Comparison of ENCODE assay signal across 20 mouse cellular contexts in genomic region chr13:47365776-47366175, GRCm38 (mm10).
DNase-seq lines count a peak whose midpoint lies in the region; ATAC-seq and TF ChIP-seq lines count a peak whose summit lies in the region.
"Had no signal": no experiment of that assay in that cellular context is flagged by ENCODE, and none has a peak within 500 bp of the region (broad histone marks: within the 10 kb centered on the region; RNA-seq: fewer than 3 reads in every experiment).

No protein-coding gene starts in this region.

- H3K36me3 ChIP-seq in forebrain, embryonic 10.5 days (replicated peaks): no peaks in the 10 kb centered on the region
- H3K36me3 ChIP-seq in forebrain, embryonic 11.5 days (ENCODE audit: control insufficient read depth, insufficient read depth, low read length): no peaks in the 10 kb centered on the region
- no peaks in the 10 kb centered on the region for H3K36me3 ChIP-seq in midbrain, embryonic 14.5 days (ENCODE audit: control insufficient read depth, insufficient read depth, low read length)
- no peaks in the 10 kb centered on the region for H3K36me3 ChIP-seq in midbrain, embryonic 16.5 days (ENCODE audit: control insufficient read depth, insufficient read depth, low read length)
- no peaks in the 10 kb centered on the region for H3K36me3 ChIP-seq in forebrain, postnatal 0 days (ENCODE audit: insufficient read depth)
- H3K36me3 ChIP-seq: forebrain, embryonic 15.5 days; heart, embryonic 12.5 days; intestine, embryonic 15.5 days had no signal

- DNase-seq in forebrain, embryonic 10.5 days (ENCODE audit: extremely low spot score, low spot score): no peak
- DNase-seq in forebrain, embryonic 11.5 days (ENCODE audit: low spot score): no peak
- DNase-seq in midbrain, embryonic 14.5 days: peak; percentile 44
- peak; percentile 78 for DNase-seq in ZHBTc4 (ENCODE audit: low read depth, low spot score)
- peak; percentile 20 for DNase-seq in retina, embryonic 14.5 days (ENCODE audit: low spot score)
- no peak for DNase-seq in forebrain, postnatal 0 days
- DNase-seq in spleen, postnatal 36 days (ENCODE audit: low spot score in 2 of 2): no peak
- DNase-seq: cerebellum, adult 2 months; heart, postnatal 36 days; liver; liver, postnatal 0 days; lung, postnatal 36 days; spleen, adult 18-20 months; thymus, postnatal 36 days had no signal

- no peak for TF ChIP-seq CTCF in forebrain, postnatal 0 days (IDR thresholded peaks at IDR 0.05; ENCODE audit: low read depth)

- peak overlapping the region; percentile 41 for H3K27ac ChIP-seq in forebrain, embryonic 10.5 days
- H3K27ac ChIP-seq in forebrain, embryonic 11.5 days (ENCODE audit: low read depth, low read length): no peak overlapping the region
- no peak overlapping the region for H3K27ac ChIP-seq in midbrain, embryonic 14.5 days (replicated peaks; ENCODE audit: low read depth, low read length)
- no peak overlapping the region for H3K27ac ChIP-seq in midbrain, embryonic 16.5 days (ENCODE audit: low read length)
- H3K27ac ChIP-seq in forebrain, postnatal 0 days (ENCODE audit: low read depth, low read length): no peak overlapping the region
- H3K27ac ChIP-seq: forebrain, embryonic 15.5 days; intestine, embryonic 15.5 days; stomach, postnatal 0 days had no signal

- H3K4me3 ChIP-seq in forebrain, embryonic 10.5 days: no peak overlapping the region
- no peak overlapping the region for H3K4me3 ChIP-seq in forebrain, embryonic 11.5 days (ENCODE audit: low read depth, low read length)
- H3K4me3 ChIP-seq in midbrain, embryonic 14.5 days (replicated peaks; ENCODE audit: low read depth, low read length): no peak overlapping the region
- no peak overlapping the region for H3K4me3 ChIP-seq in midbrain, embryonic 16.5 days (ENCODE audit: low read depth, low read length)
- no peak overlapping the region for H3K4me3 ChIP-seq in forebrain, postnatal 0 days (ENCODE audit: low read depth, low read length)
- H3K4me3 ChIP-seq: forebrain, embryonic 15.5 days; heart, embryonic 12.5 days; intestine, embryonic 15.5 days had no signal

- no peak overlapping the region for H3K4me2 ChIP-seq in forebrain, embryonic 11.5 days (ENCODE audit: low read depth, low read length, severe bottlenecking)
- no peak overlapping the region for H3K4me2 ChIP-seq in midbrain, embryonic 14.5 days (ENCODE audit: low read length)
- no peak overlapping the region for H3K4me2 ChIP-seq in midbrain, embryonic 16.5 days (ENCODE audit: low read length)
- H3K4me2 ChIP-seq in forebrain, postnatal 0 days (ENCODE audit: low read depth): no peak overlapping the region
- H3K4me2 ChIP-seq: forebrain, embryonic 15.5 days; heart, embryonic 12.5 days; intestine, embryonic 15.5 days had no signal

- H3K27me3 ChIP-seq in forebrain, embryonic 10.5 days (ENCODE audit: poor library complexity, severe bottlenecking): no peaks in the 10 kb centered on the region; the same call in 1 of the 2 replicates
- H3K27me3 ChIP-seq in forebrain, embryonic 11.5 days (ENCODE audit: control insufficient read depth, insufficient read depth, low read length): no peaks in the 10 kb centered on the region
- no peaks in the 10 kb centered on the region for H3K27me3 ChIP-seq in midbrain, embryonic 14.5 days (ENCODE audit: control insufficient read depth, insufficient read depth, low read length)
- no peaks in the 10 kb centered on the region for H3K27me3 ChIP-seq in midbrain, embryonic 16.5 days (ENCODE audit: control insufficient read depth, insufficient read depth, low read depth, low read length)
- H3K27me3 ChIP-seq in forebrain, postnatal 0 days (ENCODE audit: insufficient read depth, low read length): no peaks in the 10 kb centered on the region
- H3K27me3 ChIP-seq: forebrain, embryonic 15.5 days; heart, embryonic 12.5 days; intestine, embryonic 15.5 days had no signal

- WGBS in forebrain, embryonic 10.5 days: 69% methylated on average over 7 of the region's 7 CpGs
- 73% methylated on average over 7 of the region's 7 CpGs for WGBS in forebrain, embryonic 11.5 days
- WGBS in midbrain, embryonic 14.5 days: 70% methylated on average over 7 of the region's 7 CpGs
- WGBS in midbrain, embryonic 16.5 days: 76% methylated on average over 7 of the region's 7 CpGs
- 80% methylated on average over 7 of the region's 7 CpGs for WGBS in forebrain, postnatal 0 days

- no peaks in the 10 kb centered on the region for H3K9me3 ChIP-seq in forebrain, embryonic 10.5 days
- no peaks in the 10 kb centered on the region for H3K9me3 ChIP-seq in forebrain, embryonic 11.5 days (ENCODE audit: control insufficient read depth, low read length)
- no peaks in the 10 kb centered on the region for H3K9me3 ChIP-seq in midbrain, embryonic 14.5 days (ENCODE audit: control insufficient read depth, low read length)
- H3K9me3 ChIP-seq in midbrain, embryonic 16.5 days (replicated peaks; ENCODE audit: control insufficient read depth, low read length, poor library complexity, severe bottlenecking): no peaks in the 10 kb centered on the region
- no peaks in the 10 kb centered on the region for H3K9me3 ChIP-seq in forebrain, postnatal 0 days (ENCODE audit: low read length)
- H3K9me3 ChIP-seq: forebrain, embryonic 15.5 days; heart, embryonic 12.5 days; intestine, embryonic 15.5 days had no signal

- H3K4me1 ChIP-seq in forebrain, embryonic 10.5 days: peaks cover 11% of the 10 kb centered on the region
- no peaks in the 10 kb centered on the region; the same call in none of the 2 replicates for H3K4me1 ChIP-seq in forebrain, embryonic 11.5 days (replicated peaks; ENCODE audit: control insufficient read depth, insufficient read depth, low read length)
- peaks cover 10% of the 10 kb centered on the region; the same call in 1 of the 2 replicates for H3K4me1 ChIP-seq in midbrain, embryonic 14.5 days (ENCODE audit: control insufficient read depth, insufficient read depth, low read length)
- peaks cover 4% of the 10 kb centered on the region; the same call in 1 of the 2 replicates for H3K4me1 ChIP-seq in midbrain, embryonic 16.5 days (ENCODE audit: control insufficient read depth, insufficient read depth, low read length)
- no peaks in the 10 kb centered on the region for H3K4me1 ChIP-seq in forebrain, postnatal 0 days (ENCODE audit: insufficient read depth)
- H3K4me1 ChIP-seq: heart, embryonic 12.5 days; intestine, embryonic 15.5 days had no signal

- no peak overlapping the region for H3K9ac ChIP-seq in forebrain, embryonic 11.5 days (ENCODE audit: low read length)
- H3K9ac ChIP-seq in midbrain, embryonic 14.5 days (replicated peaks; ENCODE audit: low read length): no peak overlapping the region
- H3K9ac ChIP-seq in midbrain, embryonic 16.5 days (ENCODE audit: low read depth, low read length): no peak overlapping the region
- H3K9ac ChIP-seq in forebrain, postnatal 0 days: no peak overlapping the region
- H3K9ac ChIP-seq: forebrain, embryonic 15.5 days; heart, embryonic 12.5 days; intestine, embryonic 15.5 days; liver, postnatal 0 days had no signal

- no peak for ATAC-seq in forebrain, embryonic 11.5 days (replicated peaks; ENCODE audit: low FRiP score)
- ATAC-seq in midbrain, embryonic 14.5 days (ENCODE audit: low FRiP score, low TSS enrichment): no peak
- ATAC-seq in midbrain, embryonic 16.5 days: no peak
- ATAC-seq in forebrain, postnatal 0 days: no peak
- ATAC-seq: forebrain, embryonic 15.5 days; intestine, embryonic 15.5 days; liver, postnatal 0 days; Patski had no signal

Comparison
In these comparisons a context has a peak if more than half of its experiments do, and no peak if none do; other contexts are left out.
1. DNase-seq: peak in midbrain, embryonic 14.5 days (single experiment), ZHBTc4 (single experiment) and retina, embryonic 14.5 days (single experiment); none in forebrain, embryonic 10.5 days (single experiment), forebrain, embryonic 11.5 days (single experiment), forebrain, postnatal 0 days (single experiment) and spleen, postnatal 36 days (0 of 2).